Mouse (Mus musculus) spleen, postnatal 14 days (tissue): Measurements from ENCODE around the gene Itpk1.

Experiments used
- DNase-seq, 2 experiments: peaks; one replicate each; pipeline ENCODE4 v3.0.0; 2021 to 2022; ENCODE audit warnings: low spot score in 2 of 2

The Itpk1 gene

GRCm38 (mm10) chr12:102691180-102691579 lies 13.6 kb downstream of the Itpk1 start:
- DNase-seq = no peak

DNA sequence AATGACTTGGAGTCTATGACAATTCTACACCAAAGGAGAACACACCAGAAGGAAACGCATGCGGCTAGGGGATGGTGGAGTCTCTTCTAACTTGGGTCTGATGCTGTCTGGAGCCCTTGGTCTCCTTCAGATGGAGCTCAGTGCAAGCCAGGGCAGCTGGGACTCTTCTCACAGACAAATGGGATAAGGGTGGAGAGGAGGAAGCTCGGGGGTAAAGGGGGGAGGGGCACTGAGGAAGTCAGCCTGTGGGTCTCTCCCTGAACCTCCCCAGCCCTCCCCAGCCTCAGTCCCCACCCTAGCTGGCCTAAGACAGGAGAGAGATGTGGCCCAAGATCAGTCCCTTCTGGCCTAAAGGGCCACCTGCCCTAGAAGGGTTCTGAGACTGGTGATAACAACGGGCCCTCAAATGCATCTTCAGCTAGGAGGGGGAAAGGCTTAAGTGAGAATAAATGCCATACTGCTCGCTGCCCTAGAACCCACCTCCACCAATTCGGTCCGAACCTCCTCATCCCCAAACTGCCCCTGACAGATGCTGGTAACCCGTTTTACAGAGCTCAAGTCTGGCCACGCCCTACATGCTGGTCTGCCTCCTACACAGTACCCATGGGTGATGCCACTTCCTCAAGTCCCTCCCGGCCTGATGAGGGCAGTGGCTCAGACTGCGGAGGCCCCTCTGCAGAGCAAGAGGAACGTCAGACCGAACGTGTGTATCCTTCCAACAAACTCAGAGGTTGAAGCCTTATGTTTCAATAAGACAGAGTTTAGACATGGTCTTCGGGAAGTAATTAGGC lies 14.8 kb downstream of the Itpk1 start:
- DNase-seq = peak in 1 of 2 experiments; percentile 47

- no peak for DNase-seq
These were observed 18.4 kb downstream of the Itpk1 start for GRCm38 (mm10) chr12:102686321-102686720.

- no peak for DNase-seq
These were observed 19.2 kb downstream of the Itpk1 start for GRCm38 (mm10) chr12:102685523-102685931.

DNA sequence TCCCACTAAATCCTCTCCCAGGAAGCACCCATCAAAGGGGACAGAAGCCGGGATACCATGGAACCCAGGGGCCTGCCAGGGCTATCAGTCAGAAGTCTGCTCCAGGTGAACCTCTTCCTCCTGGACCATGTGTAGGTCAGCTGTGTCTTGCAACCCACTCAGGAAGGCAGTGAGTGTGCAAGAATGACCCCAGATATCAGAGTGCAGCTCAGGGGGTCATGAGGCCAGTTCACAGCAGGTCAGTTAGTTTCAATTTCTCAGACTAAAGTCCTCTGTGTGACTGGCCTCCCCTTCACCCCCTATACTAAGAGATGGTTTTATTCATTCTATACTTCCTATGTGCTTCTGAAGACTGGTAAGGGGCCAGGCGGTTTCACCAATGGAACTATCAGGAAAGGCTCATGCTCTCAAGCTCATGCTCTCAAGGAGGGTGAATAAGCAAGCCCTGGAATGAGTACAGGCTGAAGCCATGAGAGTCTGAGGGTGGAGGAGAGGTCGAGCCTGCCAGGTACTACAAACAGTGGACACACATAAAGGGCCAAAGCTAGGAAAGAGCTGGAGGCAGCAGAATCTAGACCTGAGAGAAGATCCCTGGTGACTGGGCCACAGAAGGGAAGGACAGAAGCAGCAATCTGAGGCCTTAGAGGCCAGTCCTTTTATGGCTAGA lies 19.9 kb downstream of the Itpk1 start:
- no peak for DNase-seq

GRCm38 (mm10) chr12:102683979-102684378 lies 20.8 kb downstream of the Itpk1 start:
- DNase-seq = no peak

DNA sequence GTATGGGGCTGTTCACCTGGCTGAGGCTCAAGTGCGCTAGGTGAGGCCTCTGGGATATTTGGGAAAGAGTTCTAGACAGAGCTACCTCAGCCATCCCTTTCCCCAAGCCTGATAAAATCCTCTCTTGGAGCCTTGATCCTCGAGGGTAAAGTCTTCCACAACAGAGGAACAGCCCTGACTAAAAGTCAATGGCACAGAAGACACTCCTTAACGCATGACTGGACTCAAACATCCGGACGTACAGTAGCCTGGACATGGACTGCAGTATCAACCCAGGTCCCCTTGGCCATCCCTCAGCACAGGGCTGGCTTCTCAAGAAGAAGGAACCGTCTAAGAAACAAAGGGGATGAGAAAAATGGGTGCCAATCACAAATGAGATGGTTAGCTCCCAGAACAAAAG lies 21.3 kb downstream of the Itpk1 start:
- no peak for DNase-seq

- no peak for DNase-seq
These were observed 21.9 kb downstream of the Itpk1 start for GRCm38 (mm10) chr12:102682722-102683299.

GRCm38 (mm10) chr12:102682085-102682484 lies 22.6 kb downstream of the Itpk1 start:
- DNase-seq = no peak

DNA sequence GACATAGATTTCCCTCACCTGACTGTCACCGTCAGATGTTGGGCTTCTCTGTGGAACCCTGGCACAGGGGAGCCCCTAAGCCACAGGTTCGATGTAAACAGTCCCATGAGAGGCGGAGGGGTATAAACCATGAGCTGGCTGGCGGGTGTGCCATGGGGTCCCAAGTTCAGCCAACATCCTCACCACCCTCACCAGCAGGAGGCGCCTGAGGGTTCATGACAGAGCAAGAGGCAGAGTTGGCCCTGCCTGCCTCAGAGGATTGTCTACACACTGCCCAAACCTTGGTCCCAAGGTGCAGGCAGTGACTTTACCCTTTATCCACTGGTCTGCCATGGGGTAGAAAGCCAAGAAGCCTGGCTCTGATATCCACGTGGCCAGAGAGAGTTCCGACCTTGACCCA lies 23.1 kb downstream of the Itpk1 start:
- peak in 1 of 2 experiments; percentile 43 for DNase-seq

DNA sequence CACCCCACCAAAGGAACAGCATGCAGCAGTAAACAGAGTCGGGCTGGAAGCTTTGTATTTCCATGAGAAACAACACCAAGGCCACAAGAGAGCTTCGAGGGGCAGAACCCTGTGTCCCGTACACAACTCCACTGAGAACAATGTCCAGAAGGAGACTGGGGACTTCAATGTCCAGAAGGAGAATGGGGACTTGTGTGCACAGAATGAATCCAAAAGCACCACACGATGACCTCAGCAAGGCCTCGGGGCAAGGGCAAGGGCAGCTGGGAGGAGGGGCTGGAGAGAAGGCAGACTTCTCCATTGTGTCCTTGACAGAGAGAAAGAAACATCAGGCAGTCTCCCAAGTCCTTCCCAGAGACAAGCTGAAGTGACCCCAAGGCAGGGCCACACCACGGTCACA lies 25.9 kb downstream of the Itpk1 start:
- no peak for DNase-seq

DNA sequence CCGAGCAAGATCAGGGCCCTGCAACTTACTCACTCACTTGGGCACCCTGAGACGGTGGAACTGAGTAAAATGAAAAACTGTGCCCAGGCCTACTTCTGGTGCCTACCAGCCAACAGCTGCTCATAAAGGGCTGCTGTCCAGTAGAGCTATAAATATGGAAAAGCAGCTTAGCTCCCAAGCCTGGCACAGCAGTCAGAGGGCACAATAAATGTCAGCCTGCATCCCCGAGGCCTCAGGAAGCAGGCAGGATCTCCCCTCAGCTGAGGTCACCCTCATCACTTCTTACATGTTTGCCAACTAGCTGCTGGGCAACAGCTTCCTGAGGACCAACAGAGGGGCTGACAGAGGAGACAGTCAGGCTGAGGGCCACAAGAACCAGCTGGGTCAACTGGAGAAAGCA lies 27.6 kb downstream of the Itpk1 start:
- DNase-seq = no peak

DNA sequence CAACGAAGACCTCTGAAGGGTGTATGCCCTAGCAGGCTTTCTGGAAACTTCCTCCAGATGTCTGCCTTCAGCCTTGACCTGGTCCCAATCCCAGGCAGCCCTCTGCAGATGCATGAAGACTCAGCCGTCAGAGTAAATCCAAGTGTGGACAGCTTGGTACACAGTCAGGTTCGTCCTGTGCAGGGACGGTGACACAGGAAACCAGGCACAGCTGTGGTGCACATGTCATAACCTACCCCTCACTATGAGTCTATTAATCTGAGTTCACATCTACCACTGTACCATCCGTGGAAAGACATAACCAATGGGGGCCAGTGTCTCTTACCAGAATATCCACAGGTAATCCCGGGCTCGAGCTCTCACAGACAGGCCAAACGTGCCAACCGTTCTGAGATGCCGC lies 30.2 kb downstream of the Itpk1 start:
- no peak for DNase-seq

DNA sequence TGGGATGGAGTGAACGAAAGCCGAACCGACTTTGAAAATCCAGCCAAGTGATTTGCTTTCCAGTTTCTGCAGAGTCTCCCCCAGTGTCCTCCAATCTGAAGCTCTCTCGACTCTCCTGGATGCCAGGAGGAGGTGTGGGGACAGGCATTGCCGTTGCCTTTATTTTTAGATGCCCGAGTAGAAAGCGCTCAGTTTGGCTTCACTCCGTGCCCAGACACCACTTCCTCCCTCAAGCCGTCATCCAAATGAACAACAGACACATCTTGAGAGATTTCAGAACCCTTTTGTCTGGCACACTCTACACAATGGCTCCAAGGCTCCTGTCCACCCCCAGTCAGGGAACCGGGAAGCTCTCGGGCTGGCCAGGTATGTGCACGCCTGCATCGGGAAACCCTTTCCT lies 30.6 kb downstream of the Itpk1 start:
- DNase-seq = no peak

DNA sequence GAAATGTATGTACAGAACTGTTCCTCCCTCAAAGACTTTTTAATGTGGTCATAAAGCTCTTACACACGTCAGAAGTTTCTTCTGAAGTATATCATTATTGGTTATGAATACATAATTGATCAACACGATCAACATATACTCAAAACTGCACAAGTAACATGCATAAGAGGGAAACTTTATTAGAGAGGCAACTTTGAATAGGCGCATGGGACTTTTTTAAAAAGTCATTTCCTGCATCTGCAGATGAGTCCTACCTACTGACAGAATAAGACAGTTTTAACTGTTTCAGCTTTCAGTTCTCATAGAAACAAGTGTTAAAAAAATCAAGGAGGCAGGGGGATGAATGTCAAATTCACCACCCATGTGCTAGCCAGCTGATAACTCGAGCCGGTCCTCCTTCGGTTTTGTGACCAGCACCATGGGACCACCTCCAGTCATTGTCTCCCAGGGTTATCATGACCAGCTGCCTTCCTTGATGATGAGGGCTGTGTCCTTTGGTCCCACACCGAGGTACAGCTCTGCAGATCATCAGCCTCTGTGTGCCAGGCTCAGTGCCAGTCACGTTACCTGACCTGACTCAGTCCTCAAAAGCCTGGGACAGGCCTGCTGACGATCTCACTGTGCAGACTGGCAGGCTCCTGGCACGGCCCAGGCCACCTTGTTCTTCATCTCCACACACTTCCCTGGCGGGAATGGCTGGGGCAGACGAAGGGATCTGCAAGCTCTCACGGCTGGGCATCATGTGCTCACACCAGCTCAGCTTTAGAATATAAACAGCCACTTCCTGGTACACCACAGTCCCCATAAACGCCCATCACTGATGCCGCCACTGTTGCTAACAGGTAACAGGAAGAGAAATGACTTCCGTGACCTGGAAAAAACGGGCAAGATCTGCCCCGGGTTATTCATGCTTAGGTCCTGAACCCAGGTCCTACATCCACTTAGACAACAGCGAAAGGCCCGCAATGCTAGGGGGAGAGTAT lies 31.6 kb downstream of the Itpk1 start:
- DNase-seq = no peak

- DNase-seq = no peak
These were observed 32.6 kb downstream of the Itpk1 start for GRCm38 (mm10) chr12:102672176-102672575.

DNA sequence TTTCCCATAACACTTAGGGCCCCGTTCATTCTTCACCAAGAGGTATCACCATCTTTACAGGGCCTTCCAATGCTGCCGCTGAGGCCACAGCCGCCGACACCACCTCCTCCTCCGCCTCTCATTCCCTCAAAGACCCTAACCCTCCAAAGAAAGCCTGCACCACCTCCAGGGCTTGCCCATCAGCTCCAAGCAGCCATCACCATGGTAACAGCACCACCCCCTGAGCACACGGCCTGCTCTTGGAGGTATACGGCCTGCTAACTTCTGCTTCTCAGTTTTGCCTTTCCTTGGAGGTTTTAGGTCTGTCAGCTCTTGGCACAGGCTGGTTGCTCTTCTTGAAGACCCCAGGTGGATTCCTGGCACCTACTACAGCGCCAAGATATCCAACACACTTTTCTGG lies 33.9 kb downstream of the Itpk1 start:
- no peak for DNase-seq

GRCm38 (mm10) chr12:102665465-102666202 lies 39.1 kb downstream of the Itpk1 start:
- DNase-seq = no peak

DNA sequence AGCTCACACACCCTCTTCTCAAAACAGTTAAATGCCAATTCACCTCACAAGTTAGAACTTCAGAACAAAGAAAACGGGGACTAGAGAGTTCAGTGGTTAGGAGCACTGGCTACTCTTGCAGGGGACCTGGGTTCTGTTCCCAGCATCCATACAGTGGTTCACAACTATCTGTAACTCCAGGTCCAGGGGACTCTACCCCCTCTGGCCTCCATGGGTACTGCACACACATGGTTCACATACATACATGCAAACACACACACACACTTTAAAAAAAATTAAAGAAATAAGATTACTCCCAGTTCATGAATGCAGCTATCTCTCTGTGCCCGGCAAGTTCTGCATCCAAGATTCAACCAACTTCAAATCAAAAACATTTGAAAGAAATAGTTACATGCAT lies 40.7 kb downstream of the Itpk1 start:
- DNase-seq = no peak

DNA sequence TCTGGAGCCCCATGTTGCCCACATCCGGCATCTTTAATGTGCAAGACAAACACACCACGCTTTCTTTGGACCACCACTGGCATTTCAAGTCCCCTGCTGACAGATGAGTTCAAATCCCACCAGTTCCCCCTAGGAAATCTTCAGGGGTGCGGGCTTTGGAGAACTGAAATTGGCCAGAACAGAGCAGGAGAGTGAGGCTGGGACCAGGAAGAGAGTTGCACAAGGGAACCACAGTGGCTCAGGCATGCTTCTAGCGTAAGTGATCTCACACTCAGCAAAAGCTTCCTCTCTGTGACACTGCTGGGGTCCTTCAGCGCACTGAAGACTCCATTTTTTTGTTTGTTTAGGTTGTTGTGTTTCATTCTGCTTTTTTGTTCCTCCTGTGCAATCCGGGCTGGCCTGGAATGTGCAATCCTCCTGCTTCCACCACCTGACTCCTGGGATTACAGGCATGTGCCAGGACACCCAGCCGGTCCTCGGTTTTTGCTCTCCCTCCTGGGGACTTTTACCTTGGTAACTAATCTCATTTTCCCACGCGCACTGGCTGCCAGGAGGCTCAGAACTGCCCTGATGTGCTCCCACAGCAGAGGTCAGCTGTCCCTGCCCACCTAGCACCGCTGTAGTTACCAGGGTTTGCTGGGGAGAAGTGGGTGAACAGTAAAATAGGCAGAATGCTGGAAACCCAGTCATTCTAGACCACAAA lies 41.2 kb downstream of the Itpk1 start:
- no peak for DNase-seq
